Mouse (Mus musculus) ES-E14 (cell line): ENCODE data around the gene Chrm2.

Source experiments
- HCFC1 ChIP-seq: IDR thresholded peaks from 2 replicates; pipeline ENCODE4 v1.6.1; 2012; ENCODE audit warnings: low read length, inconsistent platforms, borderline replicate concordance; ENCODE audit not compliant: insufficient read depth
- MAFK ChIP-seq: IDR thresholded peaks from 2 replicates; pipeline ENCODE4 v1.6.1; 2014; ENCODE audit warnings: mild to moderate bottlenecking, low read depth, low read length, inconsistent platforms; ENCODE audit not compliant: insufficient read depth
- ZNF384 ChIP-seq: IDR thresholded peaks from 2 replicates; pipeline ENCODE4 v1.6.1; 2012; ENCODE audit warnings: low read depth, low read length, inconsistent platforms

GRCm38 (mm10) chr6:36507946-36508345 is 120.1 kb downstream of the Chrm2 start:
- TF ChIP-seq ZNF384 = no peak
- no peak for TF ChIP-seq HCFC1
- TF ChIP-seq MAFK = no peak
